In the genomic region with DNA sequence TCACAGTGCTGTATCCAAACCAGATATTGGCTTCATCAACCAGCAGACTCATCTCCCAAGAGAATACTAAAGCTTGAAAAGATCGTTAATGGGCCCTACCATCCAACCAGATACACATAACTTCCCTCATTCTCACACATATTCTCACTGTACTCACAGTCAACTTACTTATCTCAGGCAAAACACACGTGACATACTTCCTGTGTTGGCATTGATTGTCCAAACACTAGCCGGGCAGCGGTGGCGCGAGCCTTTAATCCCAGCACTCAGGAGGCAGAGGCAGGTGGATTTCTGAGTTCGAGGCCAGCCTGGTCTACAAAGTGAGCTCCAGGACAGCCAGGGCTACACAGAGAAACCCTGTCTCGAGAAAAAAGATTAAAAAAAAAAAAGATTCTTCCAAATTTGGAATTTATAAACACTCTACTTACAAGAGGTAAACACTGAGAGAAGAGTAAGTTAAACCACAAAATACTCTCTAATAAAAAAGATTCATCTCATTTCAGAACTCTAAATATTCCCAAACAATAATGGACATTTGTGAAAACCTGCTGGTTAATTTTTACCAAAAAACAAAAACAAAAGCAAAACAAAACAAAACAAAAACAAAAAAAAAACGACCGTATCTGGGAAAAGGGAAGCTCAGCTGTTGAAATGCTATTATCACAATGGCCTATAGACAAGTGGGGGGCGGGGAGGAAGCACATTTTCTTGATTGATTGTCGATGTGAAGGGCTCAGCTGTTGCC, we compare ENCODE assay signal across 32 mouse cellular contexts. TPM values are rescaled to one million over a fixed set of nuclear protein-coding genes. Genes with fewer than 3 reads are reported as not detected.
A peak's percentile ranks its signal among the peaks of the same experiment; 100 is the strongest.
DNase-seq lines count a peak whose midpoint lies in the region; ATAC-seq and TF ChIP-seq lines count a peak whose summit lies in the region.
"Had no signal": no experiment of that assay in that cellular context is flagged by ENCODE, and none has a peak within 500 bp of the region (broad histone marks: within the 10 kb centered on the region; RNA-seq: fewer than 3 reads in every experiment).

No protein-coding gene starts in this region.

- peaks cover 8% of the 10 kb centered on the region for H3K4me1 ChIP-seq in midbrain, embryonic 11.5 days (ENCODE audit: control insufficient read depth, insufficient read depth, low read length)
- H3K4me1 ChIP-seq in midbrain, embryonic 16.5 days (ENCODE audit: control insufficient read depth, insufficient read depth, low read length) = peaks cover 6% of the 10 kb centered on the region
- H3K4me1 ChIP-seq in MEL (ENCODE audit: control insufficient read depth in 1 of 2, insufficient read depth in 2 of 2, low read length in 2 of 2) = peaks cover 0 to 22% of the 10 kb centered on the region in 2 experiments; a peak in 3 of 4 replicates
- H3K4me1 ChIP-seq in liver, embryonic 14.5 days (replicated peaks; ENCODE audit: control insufficient read depth in 2 of 2, insufficient read depth in 2 of 2, low read length in 1 of 2) = peaks cover 14 to 20% of the 10 kb centered on the region in 2 experiments

- H3K79me2 ChIP-seq in MEL (ENCODE audit: control insufficient read depth, insufficient read depth, low read length, poor library complexity) = peaks cover 26% of the 10 kb centered on the region

- H3K27me3 ChIP-seq in midbrain, embryonic 11.5 days (ENCODE audit: control insufficient read depth, insufficient read depth, low read length) = no peaks in the 10 kb centered on the region
- H3K27me3 ChIP-seq in midbrain, embryonic 16.5 days (ENCODE audit: control insufficient read depth, insufficient read depth, low read depth, low read length) = no peaks in the 10 kb centered on the region
- no peaks in the 10 kb centered on the region for H3K27me3 ChIP-seq in MEL (ENCODE audit: control insufficient read depth in 1 of 2, insufficient read depth in 2 of 2, low read length in 2 of 2)
- H3K27me3 ChIP-seq in liver, embryonic 14.5 days (ENCODE audit: control insufficient read depth, insufficient read depth, low read length) = no peaks in the 10 kb centered on the region
- H3K27me3 ChIP-seq: heart, embryonic 13.5 days had no signal

- H3K9me3 ChIP-seq in midbrain, embryonic 11.5 days (ENCODE audit: control insufficient read depth, low read length) = no peaks in the 10 kb centered on the region
- no peaks in the 10 kb centered on the region for H3K9me3 ChIP-seq in midbrain, embryonic 16.5 days (replicated peaks; ENCODE audit: control insufficient read depth, low read length, poor library complexity, severe bottlenecking)
- no peaks in the 10 kb centered on the region for H3K9me3 ChIP-seq in MEL (replicated peaks; ENCODE audit: insufficient read depth, low read length)
- no peaks in the 10 kb centered on the region for H3K9me3 ChIP-seq in liver, embryonic 14.5 days (ENCODE audit: control insufficient read depth, low read length)
- H3K9me3 ChIP-seq: heart, embryonic 10.5 days; heart, embryonic 13.5 days had no signal

- DNase-seq in heart, adult 11 months = peak; percentile 63
- no peak for DNase-seq in heart, adult 8-10 months (ENCODE audit: low spot score)
- peak; percentile 76 for DNase-seq in midbrain, embryonic 11.5 days (ENCODE audit: low spot score, missing footprints)
- DNase-seq in MEL (ENCODE audit: low read depth, low spot score) = peak; percentile 57
- no peak for DNase-seq in liver, embryonic 14.5 days (ENCODE audit: low read depth in 3 of 3, low spot score in 3 of 3)
- DNase-seq in retina, embryonic 14.5 days (ENCODE audit: low spot score) = no peak
- DNase-seq in adrenal gland, adult 18-20 months (ENCODE audit: low spot score in 2 of 2) = no peak
- DNase-seq: adrenal gland, postnatal 10 days; adrenal gland, postnatal 36 days; cerebellum, adult 18-20 months; cerebellum, adult 9-10 months; cerebellum, postnatal 14 days; forebrain, postnatal 0 days; gastrocnemius, adult 2 months; gastrocnemius, postnatal 14 days; heart, adult 18-20 months; heart, postnatal 14 days; heart, postnatal 4 days had no signal

- peaks cover 10% of the 10 kb centered on the region for H3K36me3 ChIP-seq in midbrain, embryonic 11.5 days (ENCODE audit: control insufficient read depth, insufficient read depth, low read length)
- H3K36me3 ChIP-seq in midbrain, embryonic 16.5 days (ENCODE audit: control insufficient read depth, insufficient read depth, low read length) = no peaks in the 10 kb centered on the region
- H3K36me3 ChIP-seq in MEL (ENCODE audit: control insufficient read depth in 1 of 2, insufficient read depth in 2 of 2, low read length in 2 of 2) = peaks cover 29 to 37% of the 10 kb centered on the region in 2 experiments
- H3K36me3 ChIP-seq in liver, embryonic 14.5 days (replicated peaks; ENCODE audit: control insufficient read depth, insufficient read depth, low read depth) = peaks cover 67% of the 10 kb centered on the region

- no peak overlapping the region for H3K4me3 ChIP-seq in midbrain, embryonic 11.5 days (ENCODE audit: low read depth, low read length)
- H3K4me3 ChIP-seq in midbrain, embryonic 16.5 days (ENCODE audit: low read depth, low read length) = no peak overlapping the region
- H3K4me3 ChIP-seq in MEL (ENCODE audit: control insufficient read depth in 1 of 2, insufficient read depth in 1 of 2, low read depth in 2 of 2, low read length in 2 of 2) = no peak overlapping the region
- H3K4me3 ChIP-seq in liver, embryonic 14.5 days (ENCODE audit: insufficient read depth in 1 of 2, low read depth in 2 of 2, low read length in 2 of 2) = no peak overlapping the region
- H3K4me3 ChIP-seq: gastrocnemius, adult 2 months; heart, embryonic 10.5 days; heart, embryonic 13.5 days had no signal

- no peak for TF ChIP-seq POLR2A in MEL (IDR thresholded peaks at IDR 0.05; ENCODE audit: control insufficient read depth in 1 of 2, insufficient read depth in 1 of 2, low read depth in 1 of 2, low read length in 2 of 2, poor library complexity in 1 of 2)

- no peak for ATAC-seq in midbrain, embryonic 11.5 days (ENCODE audit: low FRiP score)
- ATAC-seq in midbrain, embryonic 16.5 days = no peak
- ATAC-seq in liver, embryonic 14.5 days (ENCODE audit: insufficient read depth) = no peak
- ATAC-seq: activated CD4-positive, CD25-positive, alpha-beta regulatory T cell, adult 4 months; forebrain, embryonic 14.5 days; forebrain, postnatal 0 days; hindbrain, postnatal 0 days; inflammation-experienced regulatory T-cells, adult 6 months had no signal

- 90% methylated on average over 12 of the region's 12 CpGs for WGBS in midbrain, embryonic 11.5 days
- 92% methylated on average over 12 of the region's 12 CpGs for WGBS in midbrain, embryonic 16.5 days
- 41% methylated on average over 12 of the region's 12 CpGs for WGBS in liver, embryonic 14.5 days (ENCODE audit: insufficient replicate concordance)

- TF ChIP-seq RAD21 in MEL (IDR thresholded peaks at IDR 0.05; ENCODE audit: low read depth, low read length) = no peak

- H3K4me2 ChIP-seq in midbrain, embryonic 11.5 days = no peak overlapping the region
- H3K4me2 ChIP-seq in midbrain, embryonic 16.5 days (ENCODE audit: low read length) = no peak overlapping the region
- peak overlapping the region; percentile 32 for H3K4me2 ChIP-seq in liver, embryonic 14.5 days (ENCODE audit: low read depth)
- H3K4me2 ChIP-seq: heart, embryonic 13.5 days; hindbrain, embryonic 14.5 days had no signal

- TF ChIP-seq EP300 in MEL (IDR thresholded peaks at IDR 0.05; ENCODE audit: low read depth in 1 of 2, low read length in 2 of 2) = 0 out of 4 replicates have a peak, but pooled peaks have one; percentile 19 to 44
- TF ChIP-seq EP300 in liver, embryonic 14.5 days (IDR thresholded peaks at IDR 0.05; ENCODE audit: low read depth) = no peak

- no peak for TF ChIP-seq CTCF in MEL (IDR thresholded peaks at IDR 0.05 in 2 of 3, conservative IDR thresholded peaks at IDR 0.05 in 1 of 3; ENCODE audit: control insufficient read depth in 1 of 3, insufficient read depth in 1 of 3, low read depth in 2 of 3, low read length in 3 of 3, poor library complexity in 1 of 3, severe bottlenecking in 1 of 3)
- no peak for TF ChIP-seq CTCF in liver, embryonic 14.5 days (IDR thresholded peaks at IDR 0.05; ENCODE audit: low read depth)

- H3K27ac ChIP-seq in midbrain, embryonic 11.5 days (ENCODE audit: low read depth, low read length) = no peak overlapping the region
- no peak overlapping the region for H3K27ac ChIP-seq in midbrain, embryonic 16.5 days (ENCODE audit: low read length)
- no peak overlapping the region for H3K27ac ChIP-seq in MEL (ENCODE audit: control insufficient read depth, low read depth, low read length)
- H3K27ac ChIP-seq in liver, embryonic 14.5 days = no peak overlapping the region
- H3K27ac ChIP-seq: gastrocnemius, adult 2 months; heart, embryonic 10.5 days; heart, embryonic 13.5 days; hindbrain, embryonic 14.5 days; hindbrain, postnatal 0 days had no signal

- H3K9ac ChIP-seq in midbrain, embryonic 11.5 days (ENCODE audit: low read length) = no peak overlapping the region
- H3K9ac ChIP-seq in midbrain, embryonic 16.5 days (ENCODE audit: low read depth, low read length) = no peak overlapping the region
- no peak overlapping the region for H3K9ac ChIP-seq in MEL (ENCODE audit: control insufficient read depth, low read depth, low read length, poor library complexity, severe bottlenecking)
- H3K9ac ChIP-seq in liver, embryonic 14.5 days (replicated peaks) = no peak overlapping the region
- H3K9ac ChIP-seq: forebrain, postnatal 0 days; heart, embryonic 13.5 days; hindbrain, embryonic 14.5 days had no signal

RNA-seq across cellular contexts. Expression of a gene that starts 3.7 kb away (rescaled TPM):
- 10 to 100 TPM; 48.1 to 77.5 (median 69.4) TPM for total RNA-seq in heart, adult 8-10 months (2022)
- polyA plus RNA-seq in midbrain, embryonic 11.5 days (2014; fragmentation: Nextera tagmentation; extraction: Ambion mirVana) = 145 and 152 TPM in 2 replicates
- 11.0 and 13.6 TPM in 2 replicates for polyA plus RNA-seq in midbrain, embryonic 16.5 days (2015; fragmentation: Nextera tagmentation; extraction: Ambion mirVana)
- total RNA-seq in MEL (2012; rRNA removed) = 119 and 127 TPM in 2 replicates
- 100 to 1,000 TPM; 129 to 155 TPM for polyA plus RNA-seq in MEL (2012; ENCODE audit: insufficient read depth in 1 of 2, insufficient read length in 2 of 2, low read depth in 1 of 2, low replicate concordance in 2 of 2, missing spikeins in 1 of 2)
- polyA plus RNA-seq in liver, embryonic 14.5 days (2012; rRNA removed) = 32.1 and 65.7 TPM in 2 replicates
- 149 and 153 TPM in 2 replicates for polyA plus RNA-seq in liver, embryonic 14.5 days (2014; fragmentation: Nextera tagmentation; extraction: Ambion mirVana)
- total RNA-seq in adrenal gland, adult 18-20 months (2021) = 1 to 10 TPM; 5.8 to 6.5 TPM

RNA-seq across cellular contexts. Expression of a gene that starts 17.0 kb away (rescaled TPM):
- total RNA-seq in heart, adult 8-10 months (2022) = not detected
- polyA plus RNA-seq in midbrain, embryonic 11.5 days (2014; fragmentation: Nextera tagmentation; extraction: Ambion mirVana) = 0.26 TPM in 1 of 2 replicates, not detected in the other
- polyA plus RNA-seq in midbrain, embryonic 16.5 days (2015; fragmentation: Nextera tagmentation; extraction: Ambion mirVana) = not detected in 2 replicates
- total RNA-seq in MEL (2012; rRNA removed) = not detected in 2 replicates
- polyA plus RNA-seq in MEL (2012; ENCODE audit: insufficient read depth in 1 of 2, insufficient read length in 2 of 2, low read depth in 1 of 2, low replicate concordance in 2 of 2, missing spikeins in 1 of 2) = under 1 TPM in 1 of 2 experiments, not detected in 1; 0.19 TPM
- polyA plus RNA-seq in liver, embryonic 14.5 days (2012; rRNA removed) = not detected in 2 replicates
- polyA plus RNA-seq in liver, embryonic 14.5 days (2014; fragmentation: Nextera tagmentation; extraction: Ambion mirVana) = not detected in 2 replicates
- not detected for total RNA-seq in adrenal gland, adult 18-20 months (2021)
- total RNA-seq: adrenal gland, postnatal 10 days; adrenal gland, postnatal 36 days; ES-E14; gastrocnemius, adult 2 months; gastrocnemius, postnatal 14 days; gastrocnemius, postnatal 4 days; heart, adult 18-20 months; heart, postnatal 14 days; heart, postnatal 4 days; hindbrain, postnatal 0 days had no signal
- polyA plus RNA-seq: activated CD4-positive, CD25-positive, alpha-beta regulatory T cell, adult 4 months; embryonic facial prominence, embryonic 11.5 days; embryonic facial prominence, embryonic 14.5 days; forebrain, embryonic 14.5 days; forebrain, postnatal 0 days; heart, embryonic 10.5 days; heart, embryonic 13.5 days; heart, embryonic 16.5 days; hindbrain, embryonic 11.5 days; hindbrain, embryonic 14.5 days; hindbrain, postnatal 0 days had no signal

RNA-seq across cellular contexts. Expression of a gene that starts 43.5 kb away (rescaled TPM):
- total RNA-seq in heart, adult 8-10 months (2022) = 100 to 1,000 TPM; 108 to 118 (median 112) TPM
- polyA plus RNA-seq in midbrain, embryonic 11.5 days (2014; fragmentation: Nextera tagmentation; extraction: Ambion mirVana) = 25.0 and 26.1 TPM in 2 replicates
- polyA plus RNA-seq in midbrain, embryonic 16.5 days (2015; fragmentation: Nextera tagmentation; extraction: Ambion mirVana) = 19.8 and 25.9 TPM in 2 replicates
- total RNA-seq in MEL (2012; rRNA removed) = 32.7 and 39.5 TPM in 2 replicates
- polyA plus RNA-seq in MEL (2012; ENCODE audit: insufficient read depth in 1 of 2, insufficient read length in 2 of 2, low read depth in 1 of 2, low replicate concordance in 2 of 2, missing spikeins in 1 of 2) = 10 to 100 TPM; 48.8 to 62.6 TPM
- 17.4 and 33.5 TPM in 2 replicates for polyA plus RNA-seq in liver, embryonic 14.5 days (2012; rRNA removed)
- polyA plus RNA-seq in liver, embryonic 14.5 days (2014; fragmentation: Nextera tagmentation; extraction: Ambion mirVana) = 13.7 and 14.5 TPM in 2 replicates
- 100 to 1,000 TPM; 173 to 246 TPM for total RNA-seq in adrenal gland, adult 18-20 months (2021)

Comparison
In these comparisons a context has a peak if more than half of its experiments do, and no peak if none do; other contexts are left out.
1. DNase-seq: peak in heart, adult 11 months (single experiment), midbrain, embryonic 11.5 days (single experiment) and MEL (single experiment); none in heart, adult 8-10 months (single experiment), liver, embryonic 14.5 days (0 of 3), retina, embryonic 14.5 days (single experiment) and adrenal gland, adult 18-20 months (0 of 2).